Mouse (Mus musculus): ENCODE data around the gene Barx1.

DNA sequence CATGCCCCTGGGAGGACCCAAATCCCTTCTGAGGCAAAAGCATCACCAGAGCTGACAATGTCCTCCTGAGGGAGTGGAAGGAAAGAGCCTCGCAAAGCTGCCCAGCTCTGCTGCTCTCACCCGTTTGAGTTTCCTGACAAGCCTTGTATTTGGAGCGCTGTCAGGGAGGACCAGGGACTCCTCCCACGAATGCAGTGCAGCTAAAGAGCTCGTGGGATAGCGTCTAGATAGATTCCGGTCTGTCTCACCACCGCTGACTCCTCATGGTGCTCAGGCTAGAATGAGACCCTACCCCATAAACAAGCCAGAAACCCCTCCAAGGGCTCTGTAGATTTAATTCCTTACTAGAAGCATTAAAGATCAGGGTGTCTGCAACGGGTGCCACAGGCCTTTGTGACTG is 5.0 kb upstream of the Barx1 start:
- TF ChIP-seq CTCF (IDR thresholded peaks at IDR 0.05; ENCODE audit: low read depth, low read length) (no peak), POLR2A (IDR thresholded peaks at IDR 0.05; ENCODE audit: insufficient read depth, low read length) (no peak), EP300 (IDR thresholded peaks at IDR 0.05; ENCODE audit: insufficient read depth, low read depth, low read length) (no peak)

Data from ES-Bruce4 (cell line).